Mouse (Mus musculus) forelimb bud, embryonic 11.5 days (tissue): ENCODE data around the gene Man2b2.

ENCODE experiments used
- DNase-seq: peaks from one replicate; pipeline ENCODE4 v3.0.0-alpha.2; 2012; ENCODE audit warnings: low read depth, low spot score

Gene Man2b2

GRCm38 (mm10) chr5:36835933-36836332 is 5.5 kb upstream of the Man2b2 start:
- DNase-seq: peak; percentile 79

- DNase-seq: no peak
Observed at GRCm38 (mm10) chr5:36831272-36831671, 819 bp upstream of the Man2b2 start.

GRCm38 (mm10) chr5:36829098-36829497 is 1.4 kb downstream of the Man2b2 start:
- no peak for DNase-seq

- DNase-seq: no peak
Observed at GRCm38 (mm10) chr5:36822907-36823306, 7.5 kb downstream of the Man2b2 start.

GRCm38 (mm10) chr5:36820142-36820541 is 10.3 kb downstream of the Man2b2 start:
- peak; percentile 31 for DNase-seq

- no peak for DNase-seq
Observed at GRCm38 (mm10) chr5:36819742-36820141, 10.7 kb downstream of the Man2b2 start.

- DNase-seq: no peak
Observed at GRCm38 (mm10) chr5:36817738-36818137, 12.7 kb downstream of the Man2b2 start.

GRCm38 (mm10) chr5:36814554-36814953 is 15.9 kb downstream of the Man2b2 start:
- no peak for DNase-seq

- peak; percentile 75 for DNase-seq
Observed at GRCm38 (mm10) chr5:36811413-36811812, 19.0 kb downstream of the Man2b2 start.

- no peak for DNase-seq
Observed at GRCm38 (mm10) chr5:36810634-36811033, 19.8 kb downstream of the Man2b2 start.

GRCm38 (mm10) chr5:36809123-36809522 is 21.3 kb downstream of the Man2b2 start:
- DNase-seq: no peak

GRCm38 (mm10) chr5:36807106-36807505 is 23.3 kb downstream of the Man2b2 start:
- no peak for DNase-seq

GRCm38 (mm10) chr5:36797291-36797690 is 33.2 kb downstream of the Man2b2 start:
- DNase-seq: no peak

- DNase-seq: peak; percentile 95
Observed at GRCm38 (mm10) chr5:36796296-36797014, 34.0 kb downstream of the Man2b2 start, which contains the start of gene Mrfap1. Mrfap1 (minus strand) TSS chr5:36796772.

GRCm38 (mm10) chr5:36795647-36796295 is 34.7 kb downstream of the Man2b2 start:
- peak; percentile 40 for DNase-seq

- DNase-seq: no peak
Observed at GRCm38 (mm10) chr5:36791861-36792260, 38.6 kb downstream of the Man2b2 start.

GRCm38 (mm10) chr5:36786052-36786451 is 44.4 kb downstream of the Man2b2 start:
- no peak for DNase-seq

- no peak for DNase-seq
Observed at GRCm38 (mm10) chr5:36779512-36779911, 50.9 kb downstream of the Man2b2 start.

- DNase-seq: no peak
Observed at GRCm38 (mm10) chr5:36778901-36779300, 51.6 kb downstream of the Man2b2 start.

GRCm38 (mm10) chr5:36777186-36777585 is 53.3 kb downstream of the Man2b2 start:
- DNase-seq: no peak

GRCm38 (mm10) chr5:36776021-36776575 is 54.4 kb downstream of the Man2b2 start:
- DNase-seq: no peak

- no peak for DNase-seq
Observed at GRCm38 (mm10) chr5:36775317-36775716, 55.1 kb downstream of the Man2b2 start.

GRCm38 (mm10) chr5:36772586-36772985 is 57.9 kb downstream of the Man2b2 start:
- no peak for DNase-seq
